8 mouse cellular contexts compared by ENCODE assay signal in genomic region chr3:59130431-59130830, GRCm38 (mm10). TPM values are rescaled to one million over a fixed set of nuclear protein-coding genes. Genes with fewer than 3 reads are reported as not detected.
DNase-seq lines count a peak whose midpoint lies in the region; ATAC-seq and TF ChIP-seq lines count a peak whose summit lies in the region.

No protein-coding gene starts in this region.

- H3K27ac ChIP-seq in heart, adult 2 months = peak overlapping the region; percentile 45
- no peak overlapping the region for H3K27ac ChIP-seq in heart, embryonic 12.5 days (ENCODE audit: poor library complexity, severe bottlenecking)
- peak overlapping the region; percentile 79 for H3K27ac ChIP-seq in small intestine, adult 2 months (ENCODE audit: insufficient read depth, low read depth, low read length)
- no peak overlapping the region for H3K27ac ChIP-seq in midbrain, embryonic 14.5 days (replicated peaks; ENCODE audit: low read depth, low read length)
- no peak overlapping the region for H3K27ac ChIP-seq in hindbrain, embryonic 13.5 days

- intact Hi-C loops in heart, adult 2 months (cut with DNase I) = no loop called here

- 73% methylated on average over 8 of the region's 8 CpGs for WGBS in heart, adult 2 months
- WGBS in heart, embryonic 12.5 days = 57% methylated on average over 8 of the region's 8 CpGs
- WGBS in small intestine, adult 2 months = 33% methylated on average over 8 of the region's 8 CpGs
- 66% methylated on average over 8 of the region's 8 CpGs for WGBS in midbrain, embryonic 14.5 days
- 76% methylated on average over 8 of the region's 8 CpGs for WGBS in hindbrain, embryonic 13.5 days

- peak; percentile 33 to 37 for DNase-seq in heart, adult 2 months
- DNase-seq in adrenal gland, postnatal 25 days = peak; percentile 28
- DNase-seq in kidney, postnatal 36 days = peak; percentile 17 to 21
- DNase-seq in frontal cortex, postnatal 10 days (ENCODE audit: low spot score in 2 of 2) = no peak
- DNase-seq in midbrain, embryonic 14.5 days = no peak

- H3K9ac ChIP-seq in heart, adult 2 months (ENCODE audit: low read depth, low read length) = no peak overlapping the region
- no peak overlapping the region for H3K9ac ChIP-seq in heart, embryonic 12.5 days
- H3K9ac ChIP-seq in midbrain, embryonic 14.5 days (replicated peaks; ENCODE audit: low read length) = no peak overlapping the region
- H3K9ac ChIP-seq in hindbrain, embryonic 13.5 days = no peak overlapping the region

- no peak for TF ChIP-seq CTCF in heart, adult 2 months (IDR thresholded peaks at IDR 0.05)
- no peak for TF ChIP-seq CTCF in small intestine, adult 2 months (IDR thresholded peaks at IDR 0.05; ENCODE audit: extremely low read depth, insufficient read length, insufficient replicate concordance, low read depth, low read length)

- H3K79me2 ChIP-seq in heart, adult 2 months (replicated peaks; ENCODE audit: control insufficient read depth, insufficient read depth, low read length) = no peaks in the 10 kb centered on the region

- no peaks in the 10 kb centered on the region for H3K27me3 ChIP-seq in heart, adult 2 months (ENCODE audit: control insufficient read depth, insufficient read depth, low read length)
- no peaks in the 10 kb centered on the region for H3K27me3 ChIP-seq in heart, embryonic 12.5 days (replicated peaks)
- no peaks in the 10 kb centered on the region for H3K27me3 ChIP-seq in small intestine, adult 2 months (ENCODE audit: control insufficient read depth, insufficient read depth, low read length)
- no peaks in the 10 kb centered on the region for H3K27me3 ChIP-seq in midbrain, embryonic 14.5 days (ENCODE audit: control insufficient read depth, insufficient read depth, low read length)
- no peaks in the 10 kb centered on the region for H3K27me3 ChIP-seq in hindbrain, embryonic 13.5 days

- no peak overlapping the region for H3K4me2 ChIP-seq in heart, embryonic 12.5 days
- H3K4me2 ChIP-seq in midbrain, embryonic 14.5 days (ENCODE audit: low read length) = no peak overlapping the region
- H3K4me2 ChIP-seq in hindbrain, embryonic 13.5 days = no peak overlapping the region

- no peak for TF ChIP-seq EP300 in heart, adult 2 months (IDR thresholded peaks at IDR 0.05; ENCODE audit: insufficient read depth, low read depth, low read length)

- no peak for ATAC-seq in heart, embryonic 12.5 days (ENCODE audit: insufficient number of reproducible peaks, low FRiP score)
- ATAC-seq in midbrain, embryonic 14.5 days (ENCODE audit: low FRiP score, low TSS enrichment) = no peak
- no peak for ATAC-seq in hindbrain, embryonic 13.5 days (ENCODE audit: low FRiP score)

- H3K36me3 ChIP-seq in heart, adult 2 months (ENCODE audit: control insufficient read depth, insufficient read depth, low read length) = no peaks in the 10 kb centered on the region
- no peaks in the 10 kb centered on the region for H3K36me3 ChIP-seq in heart, embryonic 12.5 days
- H3K36me3 ChIP-seq in small intestine, adult 2 months (ENCODE audit: control insufficient read depth, insufficient read depth, low read length) = no peaks in the 10 kb centered on the region
- no peaks in the 10 kb centered on the region for H3K36me3 ChIP-seq in midbrain, embryonic 14.5 days (ENCODE audit: control insufficient read depth, insufficient read depth, low read length)
- H3K36me3 ChIP-seq in hindbrain, embryonic 13.5 days = no peaks in the 10 kb centered on the region

- no peak overlapping the region; the same call in 1 of the 2 replicates for H3K4me3 ChIP-seq in heart, adult 2 months
- no peak overlapping the region for H3K4me3 ChIP-seq in heart, embryonic 12.5 days
- peak overlapping the region; percentile 54 for H3K4me3 ChIP-seq in small intestine, adult 2 months (ENCODE audit: low read depth, low read length)
- H3K4me3 ChIP-seq in midbrain, embryonic 14.5 days (replicated peaks; ENCODE audit: low read depth, low read length) = no peak overlapping the region
- no peak overlapping the region for H3K4me3 ChIP-seq in hindbrain, embryonic 13.5 days

- no peak for TF ChIP-seq POLR2A in heart, adult 2 months (IDR thresholded peaks at IDR 0.05; ENCODE audit: insufficient read depth, low read depth, low read length)
- no peak for TF ChIP-seq POLR2A in small intestine, adult 2 months (IDR thresholded peaks at IDR 0.05; ENCODE audit: low read depth, low read length)

- H3K9me3 ChIP-seq in heart, embryonic 12.5 days (replicated peaks) = no peaks in the 10 kb centered on the region
- H3K9me3 ChIP-seq in midbrain, embryonic 14.5 days (ENCODE audit: control insufficient read depth, low read length) = no peaks in the 10 kb centered on the region
- H3K9me3 ChIP-seq in hindbrain, embryonic 13.5 days = no peaks in the 10 kb centered on the region

- H3K4me1 ChIP-seq in heart, adult 2 months (ENCODE audit: control insufficient read depth, insufficient read depth, low read length) = peaks cover 2% of the 10 kb centered on the region; the same call in 1 of the 2 replicates
- peaks cover 23% of the 10 kb centered on the region for H3K4me1 ChIP-seq in heart, embryonic 12.5 days (replicated peaks)
- peaks cover 3% of the 10 kb centered on the region; the same call in 1 of the 2 replicates for H3K4me1 ChIP-seq in small intestine, adult 2 months (ENCODE audit: control insufficient read depth, insufficient read depth, insufficient read length, low read length)
- H3K4me1 ChIP-seq in midbrain, embryonic 14.5 days (ENCODE audit: control insufficient read depth, insufficient read depth, low read length) = no peaks in the 10 kb centered on the region
- H3K4me1 ChIP-seq in hindbrain, embryonic 13.5 days (replicated peaks) = no peaks in the 10 kb centered on the region

RNA-seq across cellular contexts. Expression of gene P2ry14, which starts 23.0 kb away (rescaled TPM):
- total RNA-seq in heart, adult 2 months (2021) = 1 to 10 TPM; 4.3 to 4.4 TPM
- 3.4 and 6.7 TPM in 2 replicates for polyA plus RNA-seq in heart, adult 2 months (2012; rRNA removed)
- 1.1 and 1.8 TPM in 2 replicates for polyA plus RNA-seq in heart, embryonic 12.5 days (2016; fragmentation: Nextera tagmentation; extraction: Ambion mirVana)
- 6.8 and 15.7 TPM in 2 replicates for total RNA-seq in adrenal gland, postnatal 25 days (2021)
- polyA plus RNA-seq in small intestine, adult 2 months (2012; rRNA removed) = 3.4 TPM in 2 replicates
- 2.9 and 4.1 TPM in 2 replicates for polyA plus RNA-seq in midbrain, embryonic 14.5 days (2014; fragmentation: Nextera tagmentation; extraction: Ambion mirVana)
- polyA plus RNA-seq in hindbrain, embryonic 13.5 days (2015; fragmentation: Nextera tagmentation; extraction: Ambion mirVana) = 3.0 and 3.8 TPM in 2 replicates

RNA-seq across cellular contexts. Expression of gene Gpr171, which starts 28.8 kb away (rescaled TPM):
- total RNA-seq in heart, adult 2 months (2021) = under 1 TPM; 0.23 to 0.30 TPM
- 0.12 and 0.31 TPM in 2 replicates for polyA plus RNA-seq in heart, adult 2 months (2012; rRNA removed)
- polyA plus RNA-seq in heart, embryonic 12.5 days (2016; fragmentation: Nextera tagmentation; extraction: Ambion mirVana) = 1.6 TPM in 2 replicates
- 0.18 TPM in 1 of 2 replicates, not detected in the other for total RNA-seq in adrenal gland, postnatal 25 days (2021)
- 0.32 and 0.49 TPM in 2 replicates for polyA plus RNA-seq in small intestine, adult 2 months (2012; rRNA removed)
- 0.78 and 1.3 TPM in 2 replicates for polyA plus RNA-seq in midbrain, embryonic 14.5 days (2014; fragmentation: Nextera tagmentation; extraction: Ambion mirVana)
- polyA plus RNA-seq in hindbrain, embryonic 13.5 days (2015; fragmentation: Nextera tagmentation; extraction: Ambion mirVana) = 0.92 and 1.4 TPM in 2 replicates

Comparison
In these comparisons a context has a peak if more than half of its experiments do, and no peak if none do; other contexts are left out.
1. H3K27ac ChIP-seq: peak in heart, adult 2 months (single experiment) and small intestine, adult 2 months (single experiment); none in heart, embryonic 12.5 days (single experiment), midbrain, embryonic 14.5 days (single experiment) and hindbrain, embryonic 13.5 days (single experiment).
2. DNase-seq: peak in heart, adult 2 months (2 of 2), adrenal gland, postnatal 25 days (single experiment) and kidney, postnatal 36 days (2 of 2); none in frontal cortex, postnatal 10 days (0 of 2) and midbrain, embryonic 14.5 days (single experiment).